Mouse (Mus musculus): ENCODE results near the gene Itprip.
"Not testable (repeated sequence)": the region's sequence is repeated elsewhere in the genome, so short reads cannot be mapped to it uniquely, and the experiment has no call there.

Itprip gene

DNA sequence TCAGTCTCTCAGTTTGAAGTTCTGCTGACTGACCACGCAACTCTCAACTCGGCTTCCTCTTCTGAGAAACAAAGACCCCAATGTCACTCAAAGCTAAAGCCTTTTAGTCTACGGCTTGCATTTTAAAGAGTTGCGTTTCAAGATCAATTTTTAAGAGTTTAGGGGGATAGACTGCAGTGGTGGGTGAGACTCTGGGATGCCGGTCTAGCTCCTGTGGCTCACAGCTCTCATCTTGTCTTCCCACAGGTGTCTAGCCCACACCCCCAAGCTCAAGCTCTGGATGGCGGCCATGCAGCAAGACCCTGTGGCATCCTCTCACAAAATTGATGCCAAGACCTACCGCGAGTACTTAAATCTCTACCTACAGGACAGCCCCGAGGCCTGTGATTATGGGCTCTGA lies 55.0 kb downstream of the Itprip start:
- in situ Hi-C loops (cut with MboI; ENCODE audit: low pct_unique_long_range_greater_than_20kb in 1 of 2, low sequenced_read_pairs in 2 of 2, unreplicated experiment in 1 of 2) = no loop called here

DNA sequence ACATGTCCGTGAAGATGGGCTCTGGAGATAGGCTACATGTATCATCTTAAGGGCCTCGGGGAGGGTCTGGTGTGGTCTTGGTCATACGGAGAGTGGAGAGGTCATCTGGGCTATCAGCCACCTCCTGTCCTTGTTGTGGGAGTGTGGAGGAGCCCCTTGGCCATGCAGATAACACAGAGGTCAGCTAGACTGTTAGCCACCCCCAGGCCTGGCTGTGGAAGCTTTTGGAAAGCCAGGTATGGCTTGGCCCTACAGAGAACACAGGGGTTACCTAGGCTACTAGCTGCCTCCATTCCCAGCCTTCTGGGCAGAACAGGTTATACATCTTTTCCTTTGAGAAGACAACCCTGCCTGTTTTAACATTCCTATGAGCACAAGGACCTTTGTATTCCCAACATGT lies 56.5 kb downstream of the Itprip start:
- in situ Hi-C loops (cut with MboI; ENCODE audit: low pct_unique_long_range_greater_than_20kb in 1 of 2, low sequenced_read_pairs in 2 of 2, unreplicated experiment in 1 of 2) = no loop called here

DNA sequence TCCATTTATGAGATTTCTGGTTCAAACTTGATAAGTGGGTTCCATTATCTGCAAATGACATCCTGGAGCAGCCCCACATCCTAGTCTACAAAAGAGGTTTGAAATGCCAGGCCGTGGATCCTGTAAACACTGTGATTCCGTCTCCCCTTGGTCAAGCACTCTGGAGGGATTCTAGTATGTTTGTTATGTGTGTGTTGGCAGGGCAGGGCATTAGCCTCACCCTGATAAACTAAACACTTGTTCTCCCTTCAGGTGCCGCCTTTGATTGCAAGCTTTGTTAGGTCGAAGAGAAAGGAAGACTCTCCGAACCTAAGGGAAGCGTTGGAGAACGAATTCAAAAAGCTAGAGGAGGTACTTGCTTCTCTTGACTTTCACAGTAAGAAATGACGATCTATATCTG lies 59.9 kb downstream of the Itprip start:
- in situ Hi-C loops (cut with MboI; ENCODE audit: low pct_unique_long_range_greater_than_20kb in 1 of 2, low sequenced_read_pairs in 2 of 2, unreplicated experiment in 1 of 2) = no loop called here

DNA sequence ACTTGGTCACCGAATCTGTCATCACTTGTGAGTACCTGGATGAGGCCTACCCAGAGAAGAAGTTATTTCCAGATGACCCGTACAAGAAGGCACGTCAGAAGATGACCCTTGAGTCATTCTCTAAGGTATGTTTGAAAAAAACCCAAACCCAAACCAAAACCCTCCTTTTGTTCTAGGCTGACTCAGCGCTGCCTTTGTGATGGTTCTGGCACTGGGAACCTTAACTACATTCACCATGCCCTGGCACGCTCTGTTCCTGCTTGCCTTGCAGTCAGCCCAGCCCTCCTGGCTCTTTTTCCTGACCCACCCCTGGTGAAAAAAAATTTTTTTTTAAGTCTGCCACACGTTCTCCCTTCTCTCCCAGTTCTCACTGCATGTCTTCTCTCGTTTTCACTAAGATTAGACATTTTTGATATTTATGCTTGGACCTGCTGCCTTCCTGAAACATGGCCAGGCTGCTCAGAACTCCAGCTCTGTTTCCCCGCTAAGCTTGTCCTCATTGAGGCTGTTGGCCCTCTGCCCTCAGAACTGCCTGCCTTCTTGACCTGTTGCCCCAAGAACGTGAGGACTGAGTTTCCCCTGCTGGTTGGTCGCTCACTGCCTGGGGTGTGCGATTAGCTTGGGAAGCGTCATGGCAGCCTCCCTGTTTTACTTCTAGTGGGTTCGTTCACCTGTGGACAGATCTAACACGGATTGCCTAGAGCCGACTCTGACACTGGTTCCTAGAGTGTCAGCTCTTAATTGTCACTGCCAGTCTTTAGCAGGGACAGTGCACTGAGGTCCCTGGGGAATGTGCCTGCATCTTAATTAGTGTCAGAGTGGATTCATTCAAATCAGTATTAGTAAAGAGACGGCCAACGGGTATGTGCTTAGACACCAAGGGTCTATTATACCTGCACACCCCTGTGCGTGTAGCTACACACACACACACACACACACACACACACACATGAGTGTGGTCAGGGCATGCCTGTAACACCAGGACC lies 60.8 kb downstream of the Itprip start:
- in situ Hi-C loops (cut with MboI; ENCODE audit: low pct_unique_long_range_greater_than_20kb in 1 of 2, low sequenced_read_pairs in 2 of 2, unreplicated experiment in 1 of 2) = no loop called here

DNA sequence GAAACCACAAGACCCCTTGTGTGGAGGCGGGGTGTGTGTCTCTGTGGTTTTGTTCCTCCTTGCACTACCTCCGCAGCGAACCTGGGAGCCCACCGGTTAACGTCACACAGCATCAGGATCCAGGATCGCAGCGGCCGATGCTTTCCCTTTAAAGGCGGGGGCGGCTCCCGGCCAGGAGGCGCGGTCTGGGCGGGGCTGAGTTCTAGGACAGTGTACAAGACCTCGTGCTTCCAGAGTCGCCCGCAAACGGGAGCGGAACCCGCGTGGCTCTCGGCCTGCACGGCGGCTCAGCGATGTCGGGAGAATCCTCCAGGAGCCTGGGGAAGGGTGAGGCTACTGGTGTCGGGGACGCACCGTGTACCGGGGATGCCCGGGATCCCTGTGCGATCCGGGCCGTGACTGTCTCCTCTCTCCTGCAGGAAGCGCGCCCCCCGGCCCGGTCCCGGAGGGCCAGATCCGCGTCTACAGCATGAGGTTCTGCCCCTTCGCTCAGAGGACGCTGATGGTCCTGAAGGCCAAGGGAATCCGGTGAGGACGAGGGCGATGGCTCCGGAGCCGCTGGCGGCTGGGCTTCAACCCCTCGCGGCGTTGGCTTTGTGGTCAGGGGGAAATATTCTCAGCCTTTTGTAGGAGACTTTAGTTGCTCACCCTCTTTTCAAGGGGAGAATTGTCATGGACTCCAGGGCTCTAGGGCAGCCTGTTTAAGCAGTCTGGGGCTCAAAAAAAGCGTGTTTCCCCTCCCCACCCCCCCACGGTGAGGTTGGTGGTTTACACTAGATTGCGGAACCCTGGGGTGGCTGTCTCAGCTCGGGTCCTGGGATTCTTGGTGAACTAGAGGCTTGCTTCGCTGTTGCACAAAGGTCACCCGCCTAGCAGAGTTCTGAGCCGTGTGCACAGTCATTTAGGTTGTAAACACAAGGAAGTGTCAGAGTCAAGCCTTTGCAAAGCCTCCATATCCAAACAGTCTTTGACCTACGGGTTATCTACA lies 64.0 kb downstream of the Itprip start, which contains the start of gene Gsto1:
Gsto1 (plus strand) TSS at position 175 of the 988 bp plus-strand sequence.
- in situ Hi-C loops (cut with MboI; ENCODE audit: low pct_unique_long_range_greater_than_20kb in 1 of 2, low sequenced_read_pairs in 2 of 2, unreplicated experiment in 1 of 2) = no loop called here

DNA sequence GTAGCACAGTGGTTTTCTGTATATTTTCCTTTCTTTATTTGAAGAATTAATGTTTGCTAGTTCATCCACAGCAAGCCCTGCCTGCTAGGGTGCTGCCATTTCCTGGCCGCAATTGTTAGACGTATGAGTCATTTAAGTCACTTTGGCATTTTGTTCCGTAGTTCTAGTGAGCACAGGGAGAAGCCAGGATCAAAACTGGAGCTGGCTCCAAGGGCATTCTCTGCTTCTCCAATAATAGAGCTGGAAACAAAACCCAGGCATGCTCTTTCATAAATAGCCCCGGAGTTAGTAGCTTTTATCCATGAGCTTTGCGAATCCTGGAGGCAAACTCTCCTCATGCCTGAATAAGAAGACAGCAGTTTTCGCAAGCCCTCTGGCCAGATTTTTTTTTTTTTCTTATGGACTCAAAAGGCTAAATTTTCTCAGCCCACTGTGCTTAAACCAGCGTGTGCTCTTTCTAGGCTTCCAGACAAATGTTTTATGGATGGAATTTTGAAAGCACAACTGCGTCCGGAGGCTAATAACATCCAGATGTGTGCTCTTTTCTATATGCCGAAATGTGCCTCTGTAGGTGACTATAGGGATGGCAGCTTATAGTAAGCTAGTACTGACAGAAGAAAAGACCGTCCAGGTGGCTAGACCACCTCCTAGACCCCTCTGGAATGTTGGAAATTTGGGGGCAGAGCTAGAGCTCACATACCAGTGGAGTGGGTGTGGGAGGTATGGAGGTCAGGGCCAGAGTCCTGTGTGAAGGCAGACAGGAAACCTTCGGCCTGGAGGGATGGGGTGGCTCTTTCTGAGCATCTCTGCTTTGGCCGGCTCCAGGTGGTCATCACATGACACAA lies 64.9 kb downstream of the Itprip start:
- in situ Hi-C loops (cut with MboI; ENCODE audit: low pct_unique_long_range_greater_than_20kb in 1 of 2, low sequenced_read_pairs in 2 of 2, unreplicated experiment in 1 of 2) = no loop called here

DNA sequence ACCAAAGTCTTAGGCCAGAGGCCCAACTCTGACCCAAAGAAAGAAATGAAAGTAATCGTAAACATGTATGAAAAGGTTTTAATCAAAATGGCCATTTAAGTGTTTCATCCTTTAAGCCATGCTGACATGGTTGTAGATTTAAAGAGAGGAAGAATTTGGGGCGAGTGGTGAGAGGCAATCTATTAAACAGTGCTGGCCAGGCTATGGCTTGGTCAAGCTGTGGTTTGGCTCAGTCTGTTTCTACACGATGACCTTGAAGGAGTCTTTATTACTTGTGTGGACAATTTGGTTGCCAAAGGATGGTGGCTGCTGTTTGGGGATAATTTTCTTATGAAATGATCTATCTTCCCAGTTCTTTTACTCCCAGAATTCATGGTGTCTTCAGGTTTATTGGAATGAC lies 66.0 kb downstream of the Itprip start:
- in situ Hi-C loops (cut with MboI; ENCODE audit: low pct_unique_long_range_greater_than_20kb in 1 of 2, low sequenced_read_pairs in 2 of 2, unreplicated experiment in 1 of 2) = no loop called here

DNA sequence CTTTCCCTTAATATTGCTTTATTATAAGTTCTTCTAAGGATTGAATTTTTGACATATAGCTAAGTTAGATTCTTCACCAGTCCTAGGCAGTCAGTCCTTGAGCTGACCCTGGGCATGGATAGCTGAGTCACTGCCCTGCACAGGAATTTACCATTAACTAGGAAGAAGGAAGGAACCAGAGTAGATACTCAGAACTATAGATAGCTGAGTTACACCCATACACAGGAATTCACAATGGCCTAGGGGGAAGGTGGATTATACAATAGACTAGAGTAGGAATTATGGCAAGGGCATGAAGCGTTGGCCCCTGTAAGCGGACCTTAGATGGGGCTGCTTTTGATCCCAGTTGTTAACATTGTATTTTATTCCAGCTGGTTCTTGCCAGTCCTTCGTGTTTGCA lies 67.0 kb downstream of the Itprip start:
- in situ Hi-C loops (cut with MboI; ENCODE audit: low pct_unique_long_range_greater_than_20kb in 1 of 2, low sequenced_read_pairs in 2 of 2, unreplicated experiment in 1 of 2) = not testable (repeated sequence)

DNA sequence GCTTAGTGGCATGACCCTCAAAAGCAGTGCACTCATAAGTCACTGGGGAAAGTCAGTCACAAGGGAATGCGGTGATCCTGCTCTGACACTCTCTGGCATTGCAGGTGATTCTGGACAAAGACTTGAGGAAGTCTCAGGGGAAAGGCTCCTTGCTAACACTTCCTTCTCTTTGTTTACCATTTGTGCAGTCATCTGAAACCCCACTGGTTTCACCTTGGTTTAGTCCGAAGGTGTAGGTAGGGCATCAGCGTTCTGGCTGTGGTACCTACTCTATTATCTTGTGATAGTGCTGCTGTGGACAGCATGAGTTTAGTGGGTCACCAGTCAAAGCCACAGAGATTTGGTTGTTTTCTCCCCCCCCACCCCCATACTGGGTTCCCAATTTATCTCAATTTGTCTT lies 69.4 kb downstream of the Itprip start:
- in situ Hi-C loops (cut with MboI; ENCODE audit: low pct_unique_long_range_greater_than_20kb in 1 of 2, low sequenced_read_pairs in 2 of 2, unreplicated experiment in 1 of 2) = loop anchor here in 1 of 2 experiments (25.0 kb wide), 1 partner anchor 487 kb away; no protein-coding TSS in a partner anchor

Data from mouse embryonic stem cell (cell line).